Mouse (Mus musculus) CD4-positive helper T cell, adult 2 months (primary cell): ENCODE measurements around the gene Mief1.

Source experiments
- DNase-seq: peaks from one replicate; pipeline ENCODE4 v3.0.0-alpha.2; 2012; ENCODE audit warnings: low read depth, missing footprints, low spot score

The Mief1 gene

DNA sequence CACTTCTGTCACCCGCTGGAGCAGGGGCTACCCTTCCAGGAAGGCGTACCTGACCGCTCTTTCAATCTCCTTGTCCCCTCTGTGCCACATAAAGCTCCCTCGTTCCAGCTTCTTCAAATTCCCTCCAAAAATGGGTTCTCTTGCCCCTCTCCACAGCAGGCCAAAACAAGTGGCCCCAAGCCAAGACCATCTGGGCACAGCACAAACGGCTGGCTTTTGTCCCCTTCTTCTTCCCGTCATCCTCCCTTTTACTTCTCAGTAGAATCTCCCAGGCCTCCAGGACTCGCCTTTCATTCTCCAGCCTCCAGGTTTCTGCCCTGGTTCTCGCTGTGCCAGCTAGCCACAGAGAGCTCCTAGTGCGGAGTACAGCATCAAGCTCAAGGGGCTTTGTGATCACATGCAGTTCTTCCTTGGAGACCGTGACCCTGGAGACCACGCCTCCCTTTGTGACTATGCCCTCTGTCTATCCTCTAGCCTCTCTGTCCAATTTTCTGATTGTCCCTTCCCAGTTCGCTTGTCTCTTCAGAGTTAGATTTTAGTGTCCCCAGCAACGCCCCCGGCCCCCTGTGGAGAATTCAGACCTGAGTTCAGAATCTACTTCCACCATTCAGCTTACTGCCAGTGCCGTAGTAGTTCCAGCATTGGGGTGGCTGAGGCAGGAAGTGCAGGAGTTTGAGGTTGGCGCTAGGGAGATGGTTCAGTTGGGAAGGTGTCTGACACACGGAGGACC is 5.6 kb upstream of the Mief1 start:
- no peak for DNase-seq

DNA sequence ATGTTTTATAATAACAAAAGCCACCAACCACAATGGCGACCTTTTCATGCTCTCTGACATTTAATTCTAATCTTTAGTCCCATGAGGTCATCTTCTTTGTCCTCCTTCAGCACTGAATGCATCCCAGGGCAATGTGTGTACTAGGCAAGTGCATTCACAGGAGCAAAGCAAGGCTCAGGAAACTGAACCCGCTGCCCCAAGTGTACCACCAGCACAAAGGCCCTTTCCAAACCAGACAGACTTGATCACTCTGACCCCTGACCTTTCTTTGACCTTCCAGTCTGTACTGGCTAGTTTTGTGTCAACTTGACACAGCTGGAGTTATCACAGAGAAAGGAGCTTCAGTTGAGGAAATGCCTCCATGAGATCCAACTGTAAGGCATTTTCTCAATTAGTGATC is 1.5 kb upstream of the Mief1 start:
- no peak for DNase-seq

DNA sequence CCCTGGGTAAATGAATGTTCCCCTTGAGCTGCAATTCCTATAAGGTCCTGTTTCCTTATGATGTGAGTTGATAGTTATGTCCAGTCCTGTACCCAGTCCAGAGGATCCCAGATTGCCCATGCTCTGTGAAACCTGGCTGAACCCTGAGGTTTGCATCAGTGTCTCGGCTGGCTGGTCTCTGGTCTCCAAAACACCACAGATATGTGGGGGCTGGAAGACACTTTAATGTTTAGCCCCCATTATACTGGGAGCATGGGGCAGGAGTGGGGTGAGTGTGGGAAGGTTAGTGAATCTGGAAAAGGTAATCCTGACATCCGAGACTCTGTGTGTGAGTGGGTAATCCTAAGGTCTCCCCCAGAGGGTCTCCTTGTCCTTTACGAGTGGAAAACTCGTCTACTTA is 765 bp upstream of the Mief1 start:
- no peak for DNase-seq

DNA sequence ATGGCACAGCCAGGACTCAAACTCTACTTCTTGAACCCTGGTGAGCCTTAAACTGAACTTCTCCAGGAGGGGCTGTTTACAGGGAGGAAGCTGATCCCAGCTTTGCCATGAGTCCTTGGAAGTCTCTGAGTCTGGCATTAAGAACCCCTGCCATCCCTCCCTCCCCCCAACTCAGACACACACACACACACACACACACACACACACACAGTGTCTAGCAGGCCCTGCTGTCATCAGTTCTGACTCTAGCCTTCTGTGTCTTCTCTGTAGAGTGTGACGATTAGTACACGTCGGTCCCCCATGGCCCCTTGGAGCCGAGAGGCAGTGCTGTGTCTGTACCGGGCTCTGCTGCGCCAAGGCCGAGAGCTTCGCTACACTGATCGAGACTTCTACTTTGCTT is 1.7 kb downstream of the Mief1 start, which contains the start of gene AC140267.1:
AC140267.1 (plus strand) TSS at position 301 of the 400 bp plus-strand sequence.
- DNase-seq, result no peak

DNA sequence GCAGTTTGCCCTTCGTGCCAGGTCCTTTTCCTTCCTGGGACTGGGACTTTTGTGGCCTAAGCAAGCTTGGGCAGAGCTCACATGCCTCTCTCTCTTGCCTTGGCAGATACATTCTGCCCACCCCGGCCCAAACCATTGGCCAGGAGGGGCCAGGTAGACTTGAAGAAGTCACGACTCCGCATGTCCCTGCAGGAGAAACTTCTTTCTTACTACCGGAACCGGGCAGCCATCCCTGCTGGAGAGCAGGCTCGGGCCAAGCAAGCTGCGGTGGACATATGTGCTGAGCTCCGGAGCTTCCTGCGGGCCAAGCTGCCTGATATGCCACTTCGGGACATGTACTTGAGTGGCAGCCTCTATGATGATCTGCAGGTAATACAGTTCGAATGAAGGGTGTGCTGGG is 14.3 kb downstream of the Mief1 start:
- no peak for DNase-seq

DNA sequence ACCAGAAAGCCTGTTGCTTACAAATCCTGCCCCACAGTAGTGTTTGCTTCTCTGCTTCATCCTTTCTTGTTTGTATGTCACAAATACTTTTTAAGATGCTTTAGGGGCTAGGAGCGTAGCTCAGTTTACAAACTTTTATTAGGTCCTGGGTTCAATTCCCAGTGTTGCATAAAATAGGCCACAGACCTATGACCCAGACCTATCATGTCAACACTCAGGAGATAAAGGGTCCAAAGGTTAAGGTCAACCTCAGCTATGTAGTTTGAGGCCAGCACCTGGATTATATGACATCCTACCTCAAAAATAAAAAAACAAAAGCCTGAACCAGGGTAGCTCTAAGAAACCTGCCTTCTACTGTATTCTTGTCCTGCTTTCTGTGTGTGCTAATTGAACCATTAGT is 14.8 kb downstream of the Mief1 start:
- DNase-seq, result no peak

DNA sequence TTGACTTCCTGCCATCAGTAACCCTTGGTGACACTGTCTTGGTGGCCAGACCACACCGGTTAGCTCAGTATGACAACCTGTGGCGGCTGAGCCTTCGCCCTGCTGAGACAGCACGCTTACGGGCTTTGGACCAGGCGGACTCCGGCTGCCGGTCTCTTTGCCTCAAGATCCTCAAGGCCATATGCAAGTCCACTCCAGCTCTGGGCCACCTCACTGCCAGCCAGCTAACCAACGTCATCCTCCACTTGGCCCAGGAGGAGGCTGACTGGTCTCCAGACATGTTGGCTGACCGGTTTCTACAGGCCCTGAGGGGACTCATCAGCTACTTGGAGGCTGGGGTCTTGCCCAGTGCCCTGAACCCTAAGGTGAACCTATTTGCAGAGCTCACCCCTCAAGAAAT is 15.9 kb downstream of the Mief1 start:
- DNase-seq, result no peak

DNA sequence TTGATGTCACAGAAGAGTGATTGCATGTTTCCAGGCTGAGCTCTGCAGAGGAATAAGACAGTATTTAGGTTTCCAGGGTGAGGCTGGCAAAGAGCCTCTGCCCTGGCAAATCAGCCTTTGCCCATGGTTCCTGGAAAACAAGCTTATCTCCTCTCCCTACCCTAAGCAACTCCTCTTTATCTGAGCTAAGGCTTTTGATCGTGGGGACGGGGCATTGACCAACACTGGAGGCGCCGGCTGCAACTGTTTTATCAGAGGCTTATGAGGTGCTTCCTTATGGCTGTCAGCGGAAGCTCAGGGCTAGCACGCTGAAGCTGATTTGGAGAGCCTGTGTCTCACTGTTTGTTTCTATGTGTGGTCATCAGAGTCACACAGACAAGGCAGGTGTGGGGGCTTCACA is 16.8 kb downstream of the Mief1 start:
- DNase-seq, result no peak

DNA sequence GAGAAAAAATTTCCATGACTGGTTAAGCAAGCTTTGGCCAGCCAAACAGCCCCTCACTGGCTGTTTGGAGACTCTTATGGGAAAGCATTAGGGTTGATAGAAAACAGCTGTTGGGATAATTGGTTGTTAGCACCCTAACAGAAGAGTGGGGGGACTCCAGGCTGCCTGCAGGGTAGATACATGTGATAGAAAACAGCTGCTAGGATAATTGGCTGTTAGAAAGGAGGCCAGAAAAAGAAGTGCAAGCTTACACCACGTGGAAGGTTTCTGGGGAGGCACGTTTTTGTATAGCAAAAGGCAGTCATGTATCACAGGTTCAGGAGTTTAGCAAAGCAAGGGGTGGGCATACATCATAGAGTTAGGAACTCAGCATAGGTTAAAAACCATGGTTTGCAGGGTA is 19.7 kb downstream of the Mief1 start:
- no peak for DNase-seq

DNA sequence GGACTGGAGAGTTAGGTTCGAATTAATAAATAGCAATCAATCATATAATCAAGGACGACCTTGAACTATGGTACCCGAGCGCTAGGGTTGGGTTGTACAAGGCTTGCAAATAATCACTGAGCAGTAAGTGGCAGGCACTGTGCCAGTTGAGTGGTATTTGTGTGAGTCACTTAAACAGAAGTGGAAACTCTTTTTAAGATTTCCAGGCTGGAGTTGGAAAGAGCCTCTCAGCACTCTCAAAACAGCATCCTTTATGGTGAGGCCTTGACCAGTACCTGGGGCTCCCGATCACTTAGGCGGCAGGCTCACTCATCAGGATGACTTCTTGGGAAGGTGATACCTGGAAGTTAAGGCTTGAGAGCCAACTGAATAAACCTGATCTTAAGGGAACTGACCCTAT is 20.4 kb downstream of the Mief1 start:
- DNase-seq, result peak; percentile 31

DNA sequence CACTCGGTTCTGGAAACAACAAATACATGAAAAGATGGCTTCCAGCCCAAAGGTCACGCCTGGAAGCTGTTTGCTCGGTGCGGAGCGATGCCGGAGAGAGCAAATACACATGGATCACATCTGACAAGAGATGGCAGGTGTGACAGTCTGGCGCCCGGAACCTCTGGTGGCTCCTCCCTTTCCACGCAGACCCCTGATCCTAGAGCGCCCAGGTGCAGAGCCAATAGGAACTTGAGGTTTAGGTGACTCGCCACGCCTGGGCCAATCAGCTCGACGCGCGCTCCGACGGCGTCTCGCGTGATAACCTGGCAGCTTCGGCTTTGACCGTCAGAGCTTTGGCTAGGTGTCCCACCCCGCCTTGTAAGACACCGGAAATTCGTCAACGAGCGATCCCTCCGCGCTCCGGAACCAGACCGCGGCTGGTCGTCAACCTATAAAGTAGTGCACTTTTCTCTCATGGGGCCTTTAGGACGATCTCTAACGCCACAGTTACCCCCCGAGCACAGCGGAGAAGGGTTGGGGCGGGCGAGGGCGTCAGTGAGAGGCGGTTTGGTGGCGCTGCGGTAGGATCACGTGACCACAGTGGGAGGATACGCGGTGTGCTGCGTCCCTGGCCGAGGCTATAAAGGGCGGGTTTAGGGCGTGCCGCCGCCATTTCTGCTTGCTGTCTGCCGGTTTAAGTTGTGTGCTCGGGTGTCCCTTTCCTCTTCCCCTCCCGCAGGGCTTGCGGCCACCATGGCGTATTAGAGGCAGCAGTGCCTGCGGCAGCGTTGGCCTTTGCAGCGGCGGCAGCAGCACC is 21.2 kb downstream of the Mief1 start, which contains the start of gene Atf4:
Atf4 (plus strand) TSS at position 338 of the 799 bp plus-strand sequence.
- peak; percentile 100 for DNase-seq

DNA sequence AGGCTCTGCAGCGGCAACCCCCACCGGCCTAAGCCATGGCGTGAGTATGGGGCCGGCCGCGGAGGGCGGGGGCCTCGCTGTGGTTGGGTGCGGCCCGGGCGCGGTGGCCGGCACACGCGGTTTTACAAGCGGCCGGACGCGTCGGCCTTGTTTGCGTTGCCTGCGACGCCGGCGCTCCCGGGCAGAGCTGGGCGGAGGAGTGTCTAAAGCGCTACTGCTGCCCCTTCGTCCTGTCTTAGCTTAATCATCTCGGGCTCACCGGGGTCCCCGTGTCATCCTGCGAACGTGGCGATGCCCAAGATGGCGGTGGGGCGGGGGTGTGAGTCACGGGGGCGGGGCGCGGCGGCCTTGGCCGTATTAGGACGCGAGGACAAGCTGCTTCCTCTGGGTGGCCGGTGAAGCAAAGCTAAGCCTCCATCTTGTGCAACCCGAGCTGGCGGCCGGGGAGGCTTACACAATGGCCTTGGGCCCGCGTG is 21.9 kb downstream of the Mief1 start:
- DNase-seq, result peak; percentile 80

DNA sequence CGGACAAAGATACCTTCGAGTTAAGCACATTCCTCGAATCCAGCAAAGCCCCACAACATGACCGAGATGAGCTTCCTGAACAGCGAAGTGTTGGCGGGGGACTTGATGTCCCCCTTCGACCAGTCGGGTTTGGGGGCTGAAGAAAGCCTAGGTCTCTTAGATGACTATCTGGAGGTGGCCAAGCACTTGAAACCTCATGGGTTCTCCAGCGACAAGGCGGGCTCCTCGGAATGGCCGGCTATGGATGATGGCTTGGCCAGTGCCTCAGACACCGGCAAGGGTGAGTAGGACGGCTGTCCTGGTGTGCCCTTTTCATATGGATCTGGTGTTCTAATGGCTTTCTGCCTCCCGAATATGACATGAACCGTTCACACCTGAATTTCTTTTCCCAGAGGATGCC is 22.4 kb downstream of the Mief1 start:
- DNase-seq, result no peak

DNA sequence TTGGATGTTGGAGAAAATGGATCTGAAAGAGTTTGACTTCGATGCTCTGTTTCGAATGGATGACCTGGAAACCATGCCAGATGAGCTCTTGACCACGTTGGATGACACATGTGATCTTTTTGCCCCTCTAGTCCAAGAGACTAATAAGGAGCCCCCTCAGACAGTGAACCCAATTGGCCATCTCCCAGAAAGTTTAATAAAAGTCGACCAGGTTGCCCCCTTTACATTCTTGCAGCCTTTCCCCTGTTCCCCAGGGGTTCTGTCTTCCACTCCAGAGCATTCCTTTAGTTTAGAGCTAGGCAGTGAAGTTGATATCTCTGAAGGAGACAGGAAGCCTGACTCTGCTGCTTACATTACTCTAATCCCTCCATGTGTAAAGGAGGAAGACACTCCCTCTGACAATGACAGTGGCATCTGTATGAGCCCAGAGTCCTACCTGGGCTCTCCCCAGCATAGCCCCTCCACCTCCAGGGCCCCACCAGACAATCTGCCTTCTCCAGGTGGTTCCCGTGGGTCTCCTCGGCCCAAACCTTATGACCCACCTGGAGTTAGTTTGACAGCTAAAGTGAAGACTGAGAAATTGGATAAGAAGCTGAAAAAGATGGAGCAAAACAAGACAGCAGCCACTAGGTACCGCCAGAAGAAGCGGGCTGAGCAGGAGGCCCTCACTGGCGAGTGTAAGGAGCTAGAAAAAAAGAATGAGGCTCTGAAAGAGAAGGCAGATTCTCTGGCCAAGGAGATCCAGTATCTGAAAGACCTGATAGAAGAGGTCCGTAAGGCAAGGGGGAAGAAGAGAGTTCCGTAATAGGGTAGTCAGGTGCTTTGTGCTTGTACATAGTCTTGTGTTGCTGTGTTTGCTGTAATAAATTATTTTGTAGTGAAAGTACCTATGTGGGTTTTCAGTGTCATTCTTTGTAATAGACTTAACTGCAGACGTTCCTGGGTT is 23.1 kb downstream of the Mief1 start:
- DNase-seq, result peak; percentile 27

DNA sequence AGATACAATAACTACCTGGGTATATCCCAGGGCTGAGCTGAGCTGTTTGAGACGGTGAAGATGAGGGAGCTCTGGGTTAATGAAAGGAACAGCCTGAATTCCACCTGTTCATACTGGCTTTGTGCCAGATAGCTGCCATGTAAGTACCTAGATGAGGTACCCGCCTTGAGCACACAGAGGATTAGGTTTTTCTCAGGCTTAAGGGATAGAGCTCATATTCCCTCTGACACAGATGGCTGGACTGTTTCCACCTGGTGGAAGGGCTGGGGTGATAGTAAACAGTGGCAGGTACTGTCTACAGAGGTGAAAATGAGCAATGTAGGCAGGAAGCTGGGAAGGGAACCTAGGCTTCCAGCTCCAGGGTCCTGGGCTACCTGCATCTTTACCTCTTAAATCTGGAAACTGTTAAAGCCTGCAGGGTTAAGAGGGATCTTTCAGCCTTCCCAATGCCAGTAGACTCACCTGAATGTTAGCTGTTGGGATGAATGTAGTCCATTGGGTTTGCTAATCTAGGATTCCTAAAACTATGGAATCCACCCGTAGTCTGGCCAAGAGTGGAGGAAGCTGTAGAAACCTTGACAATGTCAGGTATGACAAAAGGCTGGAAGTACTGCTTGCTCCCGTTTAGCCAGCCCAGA is 23.9 kb downstream of the Mief1 start:
- peak; percentile 49 for DNase-seq

DNA sequence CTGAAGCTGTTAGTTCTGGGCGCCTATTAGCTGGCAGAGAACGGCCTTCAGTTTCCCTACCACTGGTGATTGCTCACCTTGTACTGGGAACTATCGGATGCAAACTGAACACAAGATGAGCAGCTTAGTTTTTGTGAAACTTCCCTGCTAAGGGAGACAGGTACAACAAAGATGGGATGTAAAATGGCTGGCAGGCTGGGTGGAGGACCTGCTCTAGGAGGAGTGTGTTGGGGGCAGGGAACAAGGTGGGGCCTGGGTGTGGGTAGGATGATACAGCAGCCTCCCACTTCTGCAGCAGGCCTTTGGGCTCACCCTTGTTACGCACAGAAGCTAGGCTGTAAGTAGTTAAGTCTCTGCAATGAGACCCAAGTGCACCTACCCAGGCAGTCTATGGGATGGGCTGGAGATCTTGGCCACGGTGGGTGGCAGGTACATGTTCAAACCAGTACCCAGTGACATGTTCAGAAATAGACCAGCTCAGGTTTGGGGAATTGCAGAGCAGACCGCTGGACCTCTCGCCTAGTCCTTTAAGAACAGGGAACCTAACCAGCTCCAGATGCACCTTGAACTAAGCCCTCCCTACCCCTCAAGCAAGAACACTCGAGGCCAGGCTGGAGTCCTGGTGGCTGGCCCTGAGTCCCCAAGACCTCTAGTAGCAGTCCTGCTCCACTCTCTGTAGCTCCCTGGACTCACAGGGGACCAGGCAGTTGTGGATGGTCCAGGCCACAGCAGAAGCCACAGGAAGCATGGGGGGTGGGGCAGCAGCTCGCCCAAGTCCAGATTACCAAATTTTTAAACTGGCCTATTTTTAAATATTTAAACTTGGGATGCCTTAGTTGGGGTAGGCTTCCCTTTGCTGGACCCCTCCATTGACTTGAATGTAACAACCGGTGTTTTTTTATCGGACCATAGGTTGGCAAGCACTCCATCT is 24.7 kb downstream of the Mief1 start:
- peak; percentile 46 for DNase-seq

DNA sequence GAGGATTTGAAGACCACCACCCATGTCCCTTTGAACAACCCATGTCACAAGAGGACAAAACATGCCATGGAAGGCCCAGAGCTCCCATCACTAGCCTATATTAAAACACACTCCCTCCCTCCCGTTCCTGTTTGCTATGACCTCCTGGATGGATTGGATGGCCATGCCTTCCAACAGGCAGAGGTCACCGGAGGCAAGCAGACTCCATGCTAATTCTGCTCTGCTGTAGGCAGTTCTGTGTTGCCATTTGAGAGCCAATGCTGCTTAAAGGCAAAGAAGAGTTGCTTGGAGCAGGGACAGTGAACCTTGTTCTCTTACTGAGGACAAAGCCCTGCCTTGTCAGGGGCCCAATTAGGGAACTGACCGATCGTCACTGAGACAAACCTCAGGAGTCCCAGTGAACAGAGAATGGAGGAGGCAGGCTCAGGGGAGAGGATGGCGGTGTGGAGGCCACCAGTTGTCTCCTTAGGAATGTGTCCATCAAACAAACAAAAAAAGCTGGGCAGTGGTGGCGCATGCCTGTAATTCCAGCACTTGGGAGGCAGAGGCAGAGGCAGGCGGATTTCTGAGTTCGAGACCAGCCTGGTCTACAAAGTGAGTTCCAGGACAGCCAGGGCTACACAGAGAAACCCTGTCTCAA is 25.7 kb downstream of the Mief1 start:
- DNase-seq, result no peak

DNA sequence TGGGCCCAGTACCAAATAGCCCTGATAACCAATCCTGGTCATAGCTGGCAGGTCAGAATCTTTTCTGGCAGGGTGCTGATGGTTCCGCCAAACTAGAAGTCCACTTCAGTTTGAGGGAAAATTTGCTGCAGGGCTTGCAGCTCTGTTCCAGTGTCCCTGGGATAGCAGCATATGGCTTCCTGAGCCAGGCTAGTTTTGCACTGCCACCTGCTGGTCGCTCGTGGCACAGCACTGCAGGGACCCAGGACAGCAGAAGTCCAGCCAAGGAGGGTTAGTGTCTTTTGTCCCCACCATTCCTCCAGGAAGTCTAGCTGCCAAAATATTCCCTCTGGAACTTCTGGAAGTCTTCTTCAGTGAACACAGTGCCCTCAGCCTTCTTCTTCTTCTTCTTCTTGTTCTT is 26.9 kb downstream of the Mief1 start:
- DNase-seq, result peak; percentile 76

DNA sequence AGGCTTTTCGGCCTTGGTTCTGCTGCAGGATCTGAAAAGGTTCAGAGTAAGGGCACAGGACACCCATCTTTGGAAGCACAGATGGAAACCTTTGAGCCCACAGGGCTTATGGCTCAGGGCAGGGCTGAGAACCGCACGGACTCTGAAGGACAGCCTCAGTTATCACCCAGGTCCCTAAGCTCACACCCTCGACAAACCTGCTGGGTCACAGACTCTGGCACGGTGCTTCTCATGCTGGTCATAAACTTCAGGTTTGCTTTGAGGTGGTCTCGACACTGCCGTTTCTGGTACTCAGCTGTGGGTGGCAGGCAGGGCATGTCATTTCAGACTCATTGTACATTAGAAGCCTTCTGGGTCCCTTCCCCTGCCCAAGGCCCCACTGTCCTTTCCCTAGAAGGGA is 27.3 kb downstream of the Mief1 start:
- no peak for DNase-seq
